Mouse (Mus musculus) heart, embryonic 14.5 days (tissue): ENCODE results near the gene Csf2ra. TPM values are rescaled to one million over a fixed set of nuclear protein-coding genes. Genes with fewer than 3 reads are reported as not detected.
"Not testable (repeated sequence)": the region's sequence is repeated elsewhere in the genome, so short reads cannot be mapped to it uniquely, and the experiment has no call there.

Experiments
- ATAC-seq: fragments of 200-750 bp; cut with Nextera tagmentation; 2 replicates; pipeline ENCODE4 v1.8.0; 2017; ENCODE audit warnings: low read depth, moderate TSS enrichment; ENCODE audit not compliant: insufficient number of reproducible peaks, insufficient read depth, low FRiP score
- H3K27ac ChIP-seq, 2 experiments: fragments of 200-500 bp in 1 of 2; fragments of 300-500 bp in 1 of 2; sonication (generic) in 1 of 2; replicated peaks in 1 of 2; 2 replicates each; pipeline ENCODE4 v1.5.1; 2012 to 2014; ENCODE audit warnings: low read depth in 2 of 2, low read length in 2 of 2, control low read depth in 1 of 2, mild to moderate bottlenecking in 1 of 2, mixed read lengths in 1 of 2; ENCODE audit not compliant: control insufficient read depth in 1 of 2, insufficient read depth in 1 of 2
- H3K27me3 ChIP-seq: fragments of 300-500 bp; sonication (generic); 2 replicates; pipeline ENCODE4 v1.6.1; 2014; ENCODE audit warnings: mild to moderate bottlenecking, low read length, control low read depth; ENCODE audit not compliant: control insufficient read depth, insufficient read depth
- H3K36me3 ChIP-seq: fragments of 300-500 bp; sonication (generic); 2 replicates; pipeline ENCODE4 v1.6.1; 2014; ENCODE audit warnings: mild to moderate bottlenecking, control low read depth, low read length, mixed read lengths; ENCODE audit not compliant: control insufficient read depth, insufficient read depth
- H3K4me1 ChIP-seq, 2 experiments: fragments of 200-500 bp in 1 of 2; fragments of 300-500 bp in 1 of 2; sonication (generic) in 1 of 2; 2 replicates each; pipeline ENCODE4 v1.6.1; 2012 to 2014; ENCODE audit warnings: low read length in 2 of 2, control low read depth in 1 of 2, mixed read lengths in 1 of 2; ENCODE audit not compliant: control insufficient read depth in 2 of 2, insufficient read depth in 2 of 2
- H3K4me2 ChIP-seq: fragments of 300-500 bp; sonication (generic); 2 replicates; pipeline ENCODE4 v1.6.1; 2014; ENCODE audit warnings: mild to moderate bottlenecking, low read length
- H3K4me3 ChIP-seq, 2 experiments: fragments of 200-500 bp in 1 of 2; fragments of 300-500 bp in 1 of 2; sonication (generic) in 1 of 2; 2 replicates each; pipeline ENCODE4 v1.5.1; 2012 to 2014; ENCODE audit warnings: low read length in 2 of 2, mild to moderate bottlenecking in 2 of 2, control low read depth in 1 of 2, low read depth in 1 of 2, moderate library complexity in 1 of 2; ENCODE audit not compliant: control insufficient read depth in 1 of 2, insufficient read depth in 1 of 2
- H3K9ac ChIP-seq: fragments of 300-500 bp; sonication (generic); 2 replicates; pipeline ENCODE4 v1.6.1; 2014; ENCODE audit warnings: mild to moderate bottlenecking, low read length
- H3K9me3 ChIP-seq: fragments of 300-500 bp; sonication (generic); 2 replicates; pipeline ENCODE4 v1.6.1; 2016; ENCODE audit warnings: low read length, control low read depth; ENCODE audit not compliant: control insufficient read depth
- WGBS: fragments of 180-500 bp; shearing (Covaris S2); extraction: QIAGEN DNeasy Blood & Tissue Kit; methylation state at CpG from one replicate; pipeline ENCODE4 v1.1.7; 2014; 5-methylcytosine and 5-hydroxymethylcytosine counted together
- polyA plus RNA-seq: library from polyadenylated mRNA; unstranded; fragments of >200 nt; fragmentation: Nextera tagmentation; extraction: Ambion mirVana; gene quantifications from 2 replicates; pipeline ENCODE4 v1.2.1, GENCODE M21; 2014

The Csf2ra gene
- polyA plus RNA-seq = 26.2 and 32.0 TPM in 2 replicates

GRCm38 (mm10) chr19:61227941-61228701, at the start of gene Csf2ra:
TSS of gene Csf2ra (minus strand) at chr19:61228429.
- H3K27ac ChIP-seq = peak within 1 kb of the TSS; percentile 74 to 77
- H3K4me3 ChIP-seq = peak within 1 kb of the TSS; percentile 63 to 76
- no peaks in the 10 kb centered on the region for H3K27me3 ChIP-seq
- ATAC-seq = no peak
- H3K9me3 ChIP-seq = peaks cover 4% of the 10 kb centered on the region; the same call in 1 of the 2 replicates
- peaks cover 0 to 9% of the 10 kb centered on the region in 2 experiments; a peak in 1 of 4 replicates for H3K4me1 ChIP-seq
- H3K9ac ChIP-seq = peak within 1 kb of the TSS; percentile 66
- no peaks in the 10 kb centered on the region for H3K36me3 ChIP-seq
- WGBS = 50% methylated on average over 36 of the region's 36 CpGs
- H3K4me2 ChIP-seq = peak within 1 kb of the TSS; percentile 65

- Histone ChIP-seq H3K4me1 (no peaks in the 10 kb centered on the region), H3K27ac (no peak overlapping the region), H3K4me3 (no peak overlapping the region), H3K36me3 (no peaks in the 10 kb centered on the region), H3K27me3 (no peaks in the 10 kb centered on the region), H3K4me2 (no peak overlapping the region), H3K9me3 (no peaks in the 10 kb centered on the region), H3K9ac (no peak overlapping the region)
- ATAC-seq = no peak
- 95% methylated on average over 1 of the region's 1 CpGs for WGBS
Observed at GRCm38 (mm10) chr19:61275446-61275845, 47.2 kb upstream of the Csf2ra start.

GRCm38 (mm10) chr19:61269141-61269540, 40.9 kb upstream of the Csf2ra start:
- H3K27ac ChIP-seq, H3K4me3 ChIP-seq, H3K9me3 ChIP-seq, H3K27me3 ChIP-seq, ATAC-seq, H3K9ac ChIP-seq, H3K4me1 ChIP-seq, H3K36me3 ChIP-seq: not testable (repeated sequence)
- peak overlapping the region; percentile 13; the same call in 1 of the 2 replicates for H3K4me2 ChIP-seq
- 29% methylated on average over 11 of the region's 11 CpGs for WGBS

GRCm38 (mm10) chr19:61267141-61267540, 38.9 kb upstream of the Csf2ra start:
- Histone ChIP-seq H3K9ac (no peak overlapping the region), H3K4me3 (no peak overlapping the region)
- 21% methylated on average over 7 of the region's 7 CpGs for WGBS

GRCm38 (mm10) chr19:61266651-61267050, 38.4 kb upstream of the Csf2ra start:
- ATAC-seq = no peak
- no peak overlapping the region for H3K9ac ChIP-seq
- no peaks in the 10 kb centered on the region for H3K9me3 ChIP-seq
- H3K27ac ChIP-seq = no peak overlapping the region
- 3% methylated on average over 25 of the region's 26 CpGs for WGBS
- no peaks in the 10 kb centered on the region; a peak in 1 of 4 replicates for H3K4me1 ChIP-seq
- no peak overlapping the region for H3K4me2 ChIP-seq
- H3K36me3 ChIP-seq = no peaks in the 10 kb centered on the region
- no peaks in the 10 kb centered on the region for H3K27me3 ChIP-seq
- H3K4me3 ChIP-seq = no peak overlapping the region

More at GRCm38 (mm10) chr19:61267141-61267540, 38.9 kb upstream of the Csf2ra start:
- Histone ChIP-seq H3K4me2 (no peak overlapping the region), H3K4me1 (no peaks in the 10 kb centered on the region; a peak in 1 of 4 replicates), H3K27me3 (no peaks in the 10 kb centered on the region), H3K36me3 (no peaks in the 10 kb centered on the region), H3K27ac (no peak overlapping the region), H3K9me3 (no peaks in the 10 kb centered on the region)
- no peak for ATAC-seq

- Histone ChIP-seq H3K4me3 (no peak overlapping the region), H3K27ac (no peak overlapping the region), H3K27me3 (no peaks in the 10 kb centered on the region), H3K36me3 (no peaks in the 10 kb centered on the region), H3K9ac (no peak overlapping the region), H3K4me2 (no peak overlapping the region), H3K9me3 (no peaks in the 10 kb centered on the region), H3K4me1 (no peaks in the 10 kb centered on the region; a peak in 1 of 4 replicates)
- ATAC-seq = no peak
- 3% methylated on average over 12 of the region's 12 CpGs for WGBS
Observed at GRCm38 (mm10) chr19:61266246-61266615, 38.0 kb upstream of the Csf2ra start.

GRCm38 (mm10) chr19:61265349-61266245, 37.4 kb upstream of the Csf2ra start:
- ATAC-seq = no peak
- no peak overlapping the region for H3K4me3 ChIP-seq
- 22% methylated on average over 3 of the region's 3 CpGs for WGBS

More at GRCm38 (mm10) chr19:61265349-61266245, 37.4 kb upstream of the Csf2ra start:
- H3K4me1 ChIP-seq = no peaks in the 10 kb centered on the region; a peak in 1 of 4 replicates
- no peaks in the 10 kb centered on the region for H3K9me3 ChIP-seq
- no peaks in the 10 kb centered on the region for H3K27me3 ChIP-seq
- H3K9ac ChIP-seq = no peak overlapping the region
- no peak overlapping the region for H3K4me2 ChIP-seq
- H3K27ac ChIP-seq = no peak overlapping the region
- no peaks in the 10 kb centered on the region for H3K36me3 ChIP-seq
